Mouse (Mus musculus): ENCODE measurements around the gene Snx12. TPM values are rescaled to one million over a fixed set of nuclear protein-coding genes. Genes with fewer than 3 reads are reported as not detected.

Snx12 gene
- polyA plus RNA-seq, 1 experiment from 2014 or later: 47.4 TPM

GRCm38 (mm10) chrX:101059541-101059940, 162.8 kb downstream of the Snx12 start, which contains the start of gene Tex11:
Gene Tex11 (minus strand): TSS chrX:101059667.
- Histone ChIP-seq H3K4me2 (no peak within 1 kb of the TSS), H3K27me3 (replicated peaks) (no peaks in the 10 kb centered on the region), H3K4me1 (replicated peaks) (no peaks in the 10 kb centered on the region), H3K4me3 (no peak within 1 kb of the TSS), H3K27ac (ENCODE audit: poor library complexity, severe bottlenecking) (no peak within 1 kb of the TSS), H3K36me3 (no peaks in the 10 kb centered on the region), H3K9ac (no peak within 1 kb of the TSS), H3K9me3 (replicated peaks) (peaks cover 5% of the 10 kb centered on the region; the same call in 1 of the 2 replicates)
- WGBS: 80% methylated on average over 31 of the region's 31 CpGs
- ATAC-seq (ENCODE audit: insufficient number of reproducible peaks, low FRiP score): no peak

Other genes starting within 250 kb of the Snx12 start
- 0.23 and 0.29 TPM in 2 replicates for gene Tex11, start 162.9 kb downstream of the Snx12 start, polyA plus RNA-seq (2016; fragmentation: Nextera tagmentation; extraction: Ambion mirVana)
- 0.24 and 0.71 TPM in 2 replicates for gene Slc7a3, start 136.5 kb downstream of the Snx12 start, polyA plus RNA-seq (2016; fragmentation: Nextera tagmentation; extraction: Ambion mirVana)
- 1.4 and 1.7 TPM in 2 replicates for gene Foxo4, start 32.0 kb upstream of the Snx12 start, polyA plus RNA-seq (2016; fragmentation: Nextera tagmentation; extraction: Ambion mirVana)
- not detected in 2 replicates for gene Gm614, start 41.4 kb upstream of the Snx12 start, polyA plus RNA-seq (2016; fragmentation: Nextera tagmentation; extraction: Ambion mirVana)
- gene Il2rg, start 45.7 kb upstream of the Snx12 start, polyA plus RNA-seq (2016; fragmentation: Nextera tagmentation; extraction: Ambion mirVana): 10.7 and 11.8 TPM in 2 replicates
- not detected in 2 replicates for gene Gm20489, start 46.5 kb upstream of the Snx12 start, polyA plus RNA-seq (2016; fragmentation: Nextera tagmentation; extraction: Ambion mirVana)
- gene Med12, start 51.5 kb upstream of the Snx12 start, polyA plus RNA-seq (2016; fragmentation: Nextera tagmentation; extraction: Ambion mirVana): 30.5 and 30.7 TPM in 2 replicates
- gene Nlgn3, start 76.6 kb upstream of the Snx12 start, polyA plus RNA-seq (2016; fragmentation: Nextera tagmentation; extraction: Ambion mirVana): 2.2 and 2.9 TPM in 2 replicates
- 0.13 and 0.66 TPM in 2 replicates for gene Gjb1, start 153.8 kb upstream of the Snx12 start, polyA plus RNA-seq (2016; fragmentation: Nextera tagmentation; extraction: Ambion mirVana)
- gene Zmym3, start 198.3 kb upstream of the Snx12 start, polyA plus RNA-seq (2016; fragmentation: Nextera tagmentation; extraction: Ambion mirVana): 29.9 and 30.0 TPM in 2 replicates
- 290 and 312 TPM in 2 replicates for gene Nono, start 206.8 kb upstream of the Snx12 start, polyA plus RNA-seq (2016; fragmentation: Nextera tagmentation; extraction: Ambion mirVana)
- gene Itgb1bp2, start 226.5 kb upstream of the Snx12 start, polyA plus RNA-seq (2016; fragmentation: Nextera tagmentation; extraction: Ambion mirVana): 52.7 and 54.9 TPM in 2 replicates